ENCODE assay signal across 11 mouse cellular contexts in the genomic region with DNA sequence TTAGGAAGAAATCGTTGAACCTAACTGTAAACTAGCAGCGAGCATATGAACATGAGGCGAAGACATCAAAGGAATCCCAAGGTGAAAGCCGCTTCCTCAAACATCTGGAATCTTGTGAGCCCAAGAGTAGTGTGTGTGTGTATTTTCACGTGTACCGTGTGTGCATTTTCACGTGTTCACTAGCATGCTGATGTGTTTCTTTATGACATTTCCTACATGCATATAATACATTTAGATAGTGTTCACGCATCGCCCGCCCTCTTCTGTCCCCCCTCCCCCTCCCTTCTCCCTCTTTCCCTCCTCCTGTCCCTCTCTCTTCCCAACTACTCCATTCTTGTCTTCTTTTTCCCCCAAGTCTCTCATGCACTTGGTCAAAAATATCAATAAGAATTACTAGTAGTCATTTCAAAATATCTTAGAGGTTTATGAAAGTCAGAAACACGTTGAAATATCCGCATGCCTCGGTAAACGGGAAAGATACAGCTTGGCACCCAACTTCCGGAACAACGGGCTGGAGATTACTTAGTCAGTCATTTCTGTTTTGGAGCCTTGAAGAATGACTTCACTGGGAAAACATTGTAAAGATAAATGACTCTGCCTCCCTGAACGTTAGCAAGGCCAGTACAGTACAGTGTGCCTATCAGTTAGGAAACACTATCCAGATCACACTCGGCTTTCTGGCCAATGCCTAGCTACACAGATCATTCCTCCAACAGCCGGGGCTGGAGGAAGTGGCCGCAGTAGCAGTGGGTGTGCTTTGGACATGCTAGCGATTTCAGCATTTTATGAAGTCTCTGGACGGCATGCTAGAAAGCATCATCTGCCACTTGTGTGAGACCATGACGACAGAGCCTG. TPM values are rescaled to one million over a fixed set of nuclear protein-coding genes. Genes with fewer than 3 reads are reported as not detected.
DNase-seq lines count a peak whose midpoint lies in the region; ATAC-seq and TF ChIP-seq lines count a peak whose summit lies in the region.
"Had no signal": no experiment of that assay in that cellular context is flagged by ENCODE, and none has a peak within 500 bp of the region (broad histone marks: within the 10 kb centered on the region; RNA-seq: fewer than 3 reads in every experiment).

No protein-coding gene starts in this region.

- H3K4me1 ChIP-seq in megakaryocyte, embryonic 14.5 days: peaks cover 81% of the 10 kb centered on the region
- H3K4me1 ChIP-seq in intestine, embryonic 14.5 days (replicated peaks; ENCODE audit: control insufficient read depth, insufficient read depth, low read length): 0 out of 2 replicates have a peak, but pooled peaks cover 5% of the 10 kb centered on the region
- no peaks in the 10 kb centered on the region for H3K4me1 ChIP-seq in stomach, postnatal 0 days (replicated peaks; ENCODE audit: control insufficient read depth, insufficient read depth)
- H3K4me1 ChIP-seq: embryonic facial prominence, embryonic 15.5 days had no signal

- peak; percentile 53 for DNase-seq in intestine, embryonic 14.5 days (ENCODE audit: low spot score)
- no peak for DNase-seq in stomach, postnatal 0 days (ENCODE audit: low spot score)
- DNase-seq in urinary bladder, postnatal 10 days (ENCODE audit: low spot score): no peak
- DNase-seq in layer of hippocampus, adult 8-10 months (ENCODE audit: low spot score in 2 of 2): no peak

- H3K4me2 ChIP-seq in intestine, embryonic 14.5 days (ENCODE audit: low read length): peak overlapping the region; percentile 5; the same call in 1 of the 2 replicates
- no peak overlapping the region for H3K4me2 ChIP-seq in stomach, postnatal 0 days (replicated peaks; ENCODE audit: low read depth)
- H3K4me2 ChIP-seq: embryonic facial prominence, embryonic 15.5 days had no signal

- WGBS in intestine, embryonic 14.5 days: 59% methylated on average over 23 of the region's 23 CpGs
- 76% methylated on average over 23 of the region's 23 CpGs for WGBS in stomach, postnatal 0 days

- no peak for ATAC-seq in megakaryocyte, adult 5-6 weeks (ENCODE audit: poor library complexity, severe bottlenecking)
- ATAC-seq in erythroid progenitor cell, adult 5-6 weeks (replicated peaks; ENCODE audit: low FRiP score, poor library complexity, severe bottlenecking): peak; percentile 57
- ATAC-seq in intestine, embryonic 14.5 days (replicated peaks; ENCODE audit: low FRiP score, low TSS enrichment, low read depth): peak; percentile 62; the same call in 1 of the 2 replicates
- 0 out of 2 replicates have a peak, but pooled peaks have one; percentile 29 for ATAC-seq in stomach, postnatal 0 days (ENCODE audit: low FRiP score, low TSS enrichment)
- ATAC-seq in cerebellum, adult (ENCODE audit: insufficient number of reproducible peaks, low FRiP score, low TSS enrichment): no peak

- no peaks in the 10 kb centered on the region for H3K9me3 ChIP-seq in megakaryocyte, embryonic 14.5 days
- no peaks in the 10 kb centered on the region for H3K9me3 ChIP-seq in intestine, embryonic 14.5 days (ENCODE audit: control insufficient read depth, low read length)
- no peaks in the 10 kb centered on the region for H3K9me3 ChIP-seq in stomach, postnatal 0 days (ENCODE audit: control insufficient read depth, low read length)
- H3K9me3 ChIP-seq: embryonic facial prominence, embryonic 15.5 days had no signal

- H3K27me3 ChIP-seq in megakaryocyte, embryonic 14.5 days (replicated peaks): no peaks in the 10 kb centered on the region
- no peaks in the 10 kb centered on the region for H3K27me3 ChIP-seq in intestine, embryonic 14.5 days (replicated peaks; ENCODE audit: control insufficient read depth, insufficient read depth, low read length)
- H3K27me3 ChIP-seq in stomach, postnatal 0 days (ENCODE audit: control insufficient read depth, insufficient read depth, low read length): no peaks in the 10 kb centered on the region
- H3K27me3 ChIP-seq: CH12.LX; embryonic facial prominence, embryonic 15.5 days had no signal

- TF ChIP-seq EP300 in stomach, postnatal 0 days (optimal IDR thresholded peaks at IDR 0.05): no peak

- peak overlapping the region; percentile 73 for H3K4me3 ChIP-seq in megakaryocyte, embryonic 14.5 days (replicated peaks)
- no peak overlapping the region for H3K4me3 ChIP-seq in intestine, embryonic 14.5 days (ENCODE audit: low read depth, low read length)
- no peak overlapping the region for H3K4me3 ChIP-seq in stomach, postnatal 0 days (ENCODE audit: low read depth, low read length)
- H3K4me3 ChIP-seq: embryonic facial prominence, embryonic 15.5 days; myocyte had no signal

- H3K36me3 ChIP-seq in megakaryocyte, embryonic 14.5 days (replicated peaks; ENCODE audit: low read length): peaks cover 76% of the 10 kb centered on the region
- H3K36me3 ChIP-seq in intestine, embryonic 14.5 days (ENCODE audit: control insufficient read depth, insufficient read depth, low read length): peaks cover 5% of the 10 kb centered on the region; the same call in 1 of the 2 replicates
- H3K36me3 ChIP-seq in stomach, postnatal 0 days (ENCODE audit: control insufficient read depth, insufficient read depth, low read length): no peaks in the 10 kb centered on the region

- no peak for TF ChIP-seq CTCF in stomach, postnatal 0 days (IDR thresholded peaks at IDR 0.05; ENCODE audit: low read depth)

- H3K27ac ChIP-seq in intestine, embryonic 14.5 days (ENCODE audit: low read depth): no peak overlapping the region
- H3K27ac ChIP-seq in stomach, postnatal 0 days (replicated peaks): no peak overlapping the region
- H3K27ac ChIP-seq: embryonic facial prominence, embryonic 15.5 days had no signal

- H3K9ac ChIP-seq in intestine, embryonic 14.5 days (ENCODE audit: low read length): no peak overlapping the region
- H3K9ac ChIP-seq in stomach, postnatal 0 days (ENCODE audit: low read length): no peak overlapping the region
- H3K9ac ChIP-seq: embryonic facial prominence, embryonic 15.5 days had no signal

RNA-seq across cellular contexts. Expression of gene Lrrc8c, which starts 8.5 kb away (rescaled TPM):
- polyA plus RNA-seq in megakaryocyte, embryonic 14.5 days (2012; ENCODE audit: insufficient read depth, low replicate concordance): 30.7 and 117 TPM in 2 replicates
- 51.2 and 57.7 TPM in 2 replicates for total RNA-seq in megakaryocyte, adult 5-6 weeks (2015)
- 9.7 and 12.2 TPM in 2 replicates for total RNA-seq in megakaryocyte, adult 5-6 weeks (2017)
- 64.2 and 74.2 TPM in 2 replicates for total RNA-seq in erythroid progenitor cell, adult 5-6 weeks (2015; ENCODE audit: low replicate concordance)
- total RNA-seq in erythroid progenitor cell, adult 5-6 weeks (2017; ENCODE audit: low replicate concordance): 19.6 and 22.8 TPM in 2 replicates
- 19.1 and 21.2 TPM in 2 replicates for polyA plus RNA-seq in intestine, embryonic 14.5 days (2014; fragmentation: Nextera tagmentation; extraction: Ambion mirVana)
- 5.2 and 7.3 TPM in 2 replicates for polyA plus RNA-seq in stomach, postnatal 0 days (2015; fragmentation: Nextera tagmentation; extraction: Ambion mirVana)
- total RNA-seq in layer of hippocampus, adult 8-10 months (2022): 10 to 100 TPM; 27.1 to 31.0 (median 29.0) TPM

Comparison
In these comparisons a context has a peak if more than half of its experiments do, and no peak if none do; other contexts are left out.
1. ATAC-seq: peak in erythroid progenitor cell, adult 5-6 weeks (single experiment), intestine, embryonic 14.5 days (single experiment) and stomach, postnatal 0 days (single experiment); none in megakaryocyte, adult 5-6 weeks (single experiment) and cerebellum, adult (single experiment).